In the genomic region with DNA sequence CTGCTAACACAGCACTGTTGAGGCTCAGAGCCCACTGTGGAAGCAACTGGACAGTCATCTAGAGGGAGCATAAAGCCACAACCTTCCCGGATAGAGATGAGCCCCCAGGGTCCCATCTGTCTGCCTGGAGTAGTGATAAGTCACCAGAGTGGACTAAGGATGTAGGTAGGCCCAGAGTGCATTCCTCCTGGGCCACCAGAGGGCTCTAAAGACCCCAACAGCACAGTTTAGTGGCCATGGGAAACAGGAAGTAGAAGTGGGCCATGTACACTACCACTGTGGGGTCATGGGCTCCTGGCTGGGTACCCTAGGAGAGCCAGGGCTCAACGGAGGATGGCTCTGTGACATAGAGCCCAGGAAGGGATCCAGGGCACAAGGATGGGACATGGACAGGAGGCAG, we compare ENCODE assay signal across 9 mouse cellular contexts. TPM values are rescaled to one million over a fixed set of nuclear protein-coding genes. Genes with fewer than 3 reads are reported as not detected.
A peak's percentile ranks its signal among the peaks of the same experiment; 100 is the strongest.
DNase-seq lines count a peak whose midpoint lies in the region; ATAC-seq and TF ChIP-seq lines count a peak whose summit lies in the region.
"Had no signal": no experiment of that assay in that cellular context is flagged by ENCODE, and none has a peak within 500 bp of the region (broad histone marks: within the 10 kb centered on the region; RNA-seq: fewer than 3 reads in every experiment).

No protein-coding gene starts in this region.

- H3K4me3 ChIP-seq in gastrocnemius, adult 2 months, result no peak overlapping the region
- no peak overlapping the region for H3K4me3 ChIP-seq in lung, embryonic 14.5 days (ENCODE audit: low read depth, low read length)
- H3K4me3 ChIP-seq in limb, embryonic 15.5 days, result no peak overlapping the region

- no peak for ATAC-seq in lung, embryonic 14.5 days (ENCODE audit: insufficient read depth)
- 0 out of 2 replicates have a peak, but pooled peaks have one; percentile 13 for ATAC-seq in common myeloid progenitor, adult 5-6 weeks (replicated peaks; ENCODE audit: low read depth, poor library complexity, severe bottlenecking)
- no peak for ATAC-seq in limb, embryonic 15.5 days (ENCODE audit: insufficient number of reproducible peaks, low FRiP score, low TSS enrichment, low read depth)
- no peak for ATAC-seq in CD4-positive, CD25-positive, alpha-beta regulatory T cell, adult 4 months

- no peak overlapping the region for H3K9ac ChIP-seq in lung, embryonic 14.5 days
- H3K9ac ChIP-seq in limb, embryonic 15.5 days, result no peak overlapping the region

- DNase-seq in gastrocnemius, adult 2 months, result no peak
- no peak for DNase-seq in gastrocnemius, postnatal 14 days
- DNase-seq in lung, embryonic 14.5 days, result peak; percentile 28
- no peak for DNase-seq in lung, postnatal 36 days
- DNase-seq in Muller cell, postnatal 12 days (ENCODE audit: inconsistent ontology term), result no peak
- DNase-seq: adrenal gland, adult 8-10 months had no signal

- peaks cover 49% of the 10 kb centered on the region for H3K36me3 ChIP-seq in lung, embryonic 14.5 days (ENCODE audit: insufficient read depth)
- H3K36me3 ChIP-seq in limb, embryonic 15.5 days, result peaks cover 38% of the 10 kb centered on the region

- H3K9me3 ChIP-seq in lung, embryonic 14.5 days (ENCODE audit: low read depth, low read length), result no peaks in the 10 kb centered on the region
- H3K9me3 ChIP-seq in limb, embryonic 15.5 days, result no peaks in the 10 kb centered on the region

- peaks cover 11% of the 10 kb centered on the region for H3K4me1 ChIP-seq in lung, embryonic 14.5 days (ENCODE audit: insufficient read depth)
- peaks cover 60% of the 10 kb centered on the region for H3K4me1 ChIP-seq in limb, embryonic 15.5 days

- peak; percentile 19; the same call in 1 of the 2 replicates for TF ChIP-seq CTCF in gastrocnemius, adult 2 months (IDR thresholded peaks at IDR 0.05)
- peak; percentile 46 for TF ChIP-seq CTCF in lung, embryonic 14.5 days (IDR thresholded peaks at IDR 0.05; ENCODE audit: low read depth)

- WGBS in lung, embryonic 14.5 days, result 74% methylated on average over 2 of the region's 2 CpGs
- WGBS in limb, embryonic 15.5 days, result 63% methylated on average over 2 of the region's 2 CpGs

- peak overlapping the region; percentile 79 for H3K27ac ChIP-seq in gastrocnemius, adult 2 months
- H3K27ac ChIP-seq in lung, embryonic 14.5 days (ENCODE audit: low read depth), result peak overlapping the region; percentile 70; the same call in 1 of the 2 replicates
- H3K27ac ChIP-seq in limb, embryonic 15.5 days, result peak overlapping the region; percentile 93

- no peak overlapping the region for H3K4me2 ChIP-seq in lung, embryonic 14.5 days
- H3K4me2 ChIP-seq in limb, embryonic 15.5 days, result peak overlapping the region; percentile 35

- intact Hi-C loops in gastrocnemius, adult 2 months (cut with DNase I), result no loop called here
- intact Hi-C loops in gastrocnemius, postnatal 14 days (cut with DNase I; ENCODE audit: low total_unique reads), result no loop called here

- H3K27me3 ChIP-seq in lung, embryonic 14.5 days (ENCODE audit: insufficient read depth, low read length), result no peaks in the 10 kb centered on the region
- H3K27me3 ChIP-seq in limb, embryonic 15.5 days, result no peaks in the 10 kb centered on the region

RNA-seq across cellular contexts. Expression of a gene that starts 8.0 kb away (rescaled TPM):
- total RNA-seq in gastrocnemius, adult 2 months (2021), result 1 to 10 TPM; 4.0 to 4.4 TPM
- 10 to 100 TPM; 16.9 to 22.5 TPM for total RNA-seq in gastrocnemius, postnatal 14 days (2021)
- 56.4 and 61.6 TPM in 2 replicates for polyA plus RNA-seq in lung, embryonic 14.5 days (2014; fragmentation: Nextera tagmentation; extraction: Ambion mirVana)
- total RNA-seq in common myeloid progenitor, adult 5-6 weeks (2017), result 14.4 and 20.2 TPM in 2 replicates
- 29.9 and 34.1 TPM in 2 replicates for polyA plus RNA-seq in limb, embryonic 15.5 days (2015; fragmentation: Nextera tagmentation; extraction: Ambion mirVana)
- 1 to 10 TPM; 4.9 to 6.7 TPM for polyA plus RNA-seq in CD4-positive, CD25-positive, alpha-beta regulatory T cell, adult 4 months (2017; shearing (Covaris generic))

RNA-seq across cellular contexts. Expression of a gene that starts 33.7 kb away (rescaled TPM):
- 1 to 10 TPM; 3.2 to 6.1 TPM for total RNA-seq in gastrocnemius, adult 2 months (2021)
- total RNA-seq in gastrocnemius, postnatal 14 days (2021), result 1 to 10 TPM; 5.6 to 9.8 TPM
- 20.5 and 22.0 TPM in 2 replicates for polyA plus RNA-seq in lung, embryonic 14.5 days (2014; fragmentation: Nextera tagmentation; extraction: Ambion mirVana)
- 23.8 and 41.0 TPM in 2 replicates for total RNA-seq in common myeloid progenitor, adult 5-6 weeks (2017)
- 16.9 and 19.7 TPM in 2 replicates for polyA plus RNA-seq in limb, embryonic 15.5 days (2015; fragmentation: Nextera tagmentation; extraction: Ambion mirVana)
- polyA plus RNA-seq in CD4-positive, CD25-positive, alpha-beta regulatory T cell, adult 4 months (2017; shearing (Covaris generic)), result 10 to 100 TPM; 24.2 to 26.2 TPM
